In genomic region chr17:33824084-33824996, GRCm38 (mm10) we compare ENCODE assay signal across 8 mouse cellular contexts. TPM values are rescaled to one million over a fixed set of nuclear protein-coding genes. Genes with fewer than 3 reads are reported as not detected.
DNase-seq lines count a peak whose midpoint lies in the region; ATAC-seq lines count a peak whose summit lies in the region.

TSS of gene Rps28 (minus strand) at chr17:33824562.
TSS of gene Ndufa7 (plus strand) at chr17:33824572.

- DNase-seq in ZHBTc4 (ENCODE audit: low read depth, low spot score): peak; percentile 97
- DNase-seq in gastrocnemius, adult 8-10 months (ENCODE audit: low spot score in 2 of 2): peak; percentile 95 to 97
- DNase-seq in hindlimb bud, embryonic 11.5 days (ENCODE audit: extremely low spot score, low read depth, low spot score): peak; percentile 96
- DNase-seq in left cerebral cortex, adult 8-10 months (ENCODE audit: low spot score in 2 of 2): peak; percentile 96 to 97
- peak; percentile 99 for DNase-seq in right cerebral cortex, postnatal 10 days (ENCODE audit: low spot score in 2 of 2)
- peak; percentile 98 for DNase-seq in urinary bladder, postnatal 25 days (ENCODE audit: low spot score)

- no peaks in the 10 kb centered on the region for H3K27me3 ChIP-seq in megakaryocyte, embryonic 14.5 days (replicated peaks)

- no peaks in the 10 kb centered on the region for H3K9me3 ChIP-seq in megakaryocyte, embryonic 14.5 days

- peaks cover 64% of the 10 kb centered on the region for H3K4me1 ChIP-seq in megakaryocyte, embryonic 14.5 days

- peak within 1 kb of the TSS; percentile 95 for H3K4me3 ChIP-seq in megakaryocyte, embryonic 14.5 days (replicated peaks)

- ATAC-seq in common myeloid progenitor, adult 5-6 weeks (replicated peaks; ENCODE audit: low read depth, poor library complexity, severe bottlenecking): peak; percentile 94

- peaks cover 68% of the 10 kb centered on the region for H3K36me3 ChIP-seq in megakaryocyte, embryonic 14.5 days (replicated peaks; ENCODE audit: low read length)

RNA-seq across cellular contexts. Expression of gene Rps28, which starts in this region (rescaled TPM):
- 2,900 and 3,215 TPM in 2 replicates for total RNA-seq in common myeloid progenitor, adult 5-6 weeks (2017)
- total RNA-seq in gastrocnemius, adult 8-10 months (2022): 100 to 1,000 TPM; 634 to 807 (median 649) TPM
- 100 to 1,000 TPM; 672 to 810 (median 775) TPM for total RNA-seq in left cerebral cortex, adult 8-10 months (2022)
- polyA plus RNA-seq in megakaryocyte, embryonic 14.5 days (2012; ENCODE audit: insufficient read depth, low replicate concordance): 840 and 6,431 TPM in 2 replicates

RNA-seq across cellular contexts. Expression of gene Ndufa7, which starts in this region (rescaled TPM):
- 107 and 132 TPM in 2 replicates for total RNA-seq in common myeloid progenitor, adult 5-6 weeks (2017)
- 100 to 1,000 TPM; 371 to 396 (median 385) TPM for total RNA-seq in gastrocnemius, adult 8-10 months (2022)
- 100 to 1,000 TPM; 193 to 206 (median 201) TPM for total RNA-seq in left cerebral cortex, adult 8-10 months (2022)
- polyA plus RNA-seq in megakaryocyte, embryonic 14.5 days (2012; ENCODE audit: insufficient read depth, low replicate concordance): 1,277 and 1,645 TPM in 2 replicates

Comparison
In these comparisons a context has a peak if more than half of its experiments do, and no peak if none do; other contexts are left out.
1. Peak in every context shown above with its lines: DNase-seq, ATAC-seq and H3K4me3 ChIP-seq.